Mouse (Mus musculus): ENCODE measurements around the gene Scgb2b2. TPM values are rescaled to one million over a fixed set of nuclear protein-coding genes. Genes with fewer than 3 reads are reported as not detected.

Scgb2b2 gene
- polyA plus RNA-seq (2014; fragmentation: Illumina TruSeq; extraction: RNeasy Lipid Tissue Mini Kit (QIAGEN cat#74804); ENCODE audit: low read depth, low replicate concordance): not detected

GRCm38 (mm10) chr7:31290208-31290607, at the start of gene Scgb2b2:
TSS of gene Scgb2b2 (plus strand) at chr7:31290508.

GRCm38 (mm10) chr7:31291721-31292120, 1.4 kb downstream of the Scgb2b2 start, which contains the start of gene Scgb1b2:
TSS of gene Scgb1b2 (minus strand) at chr7:31291821.

Other genes starting within 250 kb of the Scgb2b2 start
- gene Fxyd5, start 248.0 kb upstream of the Scgb2b2 start, polyA plus RNA-seq (2014; fragmentation: Illumina TruSeq; extraction: RNeasy Lipid Tissue Mini Kit (QIAGEN cat#74804); ENCODE audit: low read depth, low replicate concordance): 3.3 TPM
- not detected for gene Fxyd7, start 239.0 kb upstream of the Scgb2b2 start, polyA plus RNA-seq (2014; fragmentation: Illumina TruSeq; extraction: RNeasy Lipid Tissue Mini Kit (QIAGEN cat#74804); ENCODE audit: low read depth, low replicate concordance)
- not detected for gene Fxyd1, start 233.3 kb upstream of the Scgb2b2 start, polyA plus RNA-seq (2014; fragmentation: Illumina TruSeq; extraction: RNeasy Lipid Tissue Mini Kit (QIAGEN cat#74804); ENCODE audit: low read depth, low replicate concordance)
- gene Lgi4, start 231.2 kb upstream of the Scgb2b2 start, polyA plus RNA-seq (2014; fragmentation: Illumina TruSeq; extraction: RNeasy Lipid Tissue Mini Kit (QIAGEN cat#74804); ENCODE audit: low read depth, low replicate concordance): 0.12 TPM
- gene Fxyd3, start 213.8 kb upstream of the Scgb2b2 start, polyA plus RNA-seq (2014; fragmentation: Illumina TruSeq; extraction: RNeasy Lipid Tissue Mini Kit (QIAGEN cat#74804); ENCODE audit: low read depth, low replicate concordance): not detected
- gene Hpn, start 175.2 kb upstream of the Scgb2b2 start, polyA plus RNA-seq (2014; fragmentation: Illumina TruSeq; extraction: RNeasy Lipid Tissue Mini Kit (QIAGEN cat#74804); ENCODE audit: low read depth, low replicate concordance): 7.6 TPM
- 1.9 TPM for gene Scn1b, start 163.5 kb upstream of the Scgb2b2 start, polyA plus RNA-seq (2014; fragmentation: Illumina TruSeq; extraction: RNeasy Lipid Tissue Mini Kit (QIAGEN cat#74804); ENCODE audit: low read depth, low replicate concordance)
- 3.3 TPM for gene Gramd1a, start 134.6 kb upstream of the Scgb2b2 start, polyA plus RNA-seq (2014; fragmentation: Illumina TruSeq; extraction: RNeasy Lipid Tissue Mini Kit (QIAGEN cat#74804); ENCODE audit: low read depth, low replicate concordance)
- not detected for gene Scgb1b2, start 1.3 kb downstream of the Scgb2b2 start, polyA plus RNA-seq (2014; fragmentation: Illumina TruSeq; extraction: RNeasy Lipid Tissue Mini Kit (QIAGEN cat#74804); ENCODE audit: low read depth, low replicate concordance)
- not detected for gene Scgb2b3, start 71.6 kb downstream of the Scgb2b2 start, polyA plus RNA-seq (2014; fragmentation: Illumina TruSeq; extraction: RNeasy Lipid Tissue Mini Kit (QIAGEN cat#74804); ENCODE audit: low read depth, low replicate concordance)
- gene Scgb1b3, start 85.1 kb downstream of the Scgb2b2 start, polyA plus RNA-seq (2014; fragmentation: Illumina TruSeq; extraction: RNeasy Lipid Tissue Mini Kit (QIAGEN cat#74804); ENCODE audit: low read depth, low replicate concordance): not detected

All from kidney, adult 10 weeks (tissue).